Mouse (Mus musculus) heart, embryonic 10.5 days (tissue): ENCODE results near the gene Dmrtc1c2. TPM values are rescaled to one million over a fixed set of nuclear protein-coding genes. Genes with fewer than 3 reads are reported as not detected.
"Not testable (repeated sequence)": the region's sequence is repeated elsewhere in the genome, so short reads cannot be mapped to it uniquely, and the experiment has no call there.

Source experiments
- DNase-seq: peaks from one replicate; pipeline ENCODE4 v3.0.0-alpha.2; 2017; ENCODE audit warnings: low spot score
- H3K27ac ChIP-seq: fragments of 300-500 bp; sonication (generic); 2 replicates; pipeline ENCODE4 v1.5.1; 2016; ENCODE audit warnings: mild to moderate bottlenecking
- H3K27me3 ChIP-seq: fragments of 300-500 bp; sonication (generic); 2 replicates; pipeline ENCODE4 v1.6.1; 2016; ENCODE audit warnings: mild to moderate bottlenecking; ENCODE audit not compliant: poor library complexity, insufficient read depth, severe bottlenecking
- H3K36me3 ChIP-seq: fragments of 300-500 bp; sonication (generic); 2 replicates; pipeline ENCODE4 v1.6.1; 2016; ENCODE audit warnings: mild to moderate bottlenecking, moderate library complexity
- H3K4me1 ChIP-seq: fragments of 300-500 bp; sonication (generic); 2 replicates; pipeline ENCODE4 v1.6.1; 2016; ENCODE audit warnings: mild to moderate bottlenecking
- H3K4me3 ChIP-seq: fragments of 300-500 bp; sonication (generic); 2 replicates; pipeline ENCODE4 v1.5.1; 2016; ENCODE audit warnings: mild to moderate bottlenecking, moderate library complexity
- H3K9me3 ChIP-seq: fragments of 300-500 bp; sonication (generic); 2 replicates; pipeline ENCODE4 v1.6.1; 2016; ENCODE audit warnings: mild to moderate bottlenecking, moderate library complexity
- WGBS: fragments of 180-500 bp; shearing (Covaris S2); methylation state at CpG from one replicate; pipeline ENCODE4 v1.1.7; 2016; 5-methylcytosine and 5-hydroxymethylcytosine counted together
- polyA plus RNA-seq: library from polyadenylated mRNA; unstranded; fragments of >200 nt; fragmentation: Nextera tagmentation; extraction: Ambion mirVana; gene quantifications from 2 replicates; pipeline ENCODE4 v1.2.1, GENCODE M21; 2016

The Dmrtc1c2 gene
- polyA plus RNA-seq: not detected in 2 replicates

- WGBS: 88% methylated on average over 5 of the region's 13 CpGs
- not testable (repeated sequence) for DNase-seq, H3K4me3 ChIP-seq, H3K36me3 ChIP-seq, H3K27me3 ChIP-seq, H3K9me3 ChIP-seq, H3K4me1 ChIP-seq, H3K27ac ChIP-seq
Measured at GRCm38 (mm10) chrX:102854516-102854915, at the start of gene Dmrtc1c2. Gene Dmrtc1c2 (minus strand): TSS chrX:102854616.

DNA sequence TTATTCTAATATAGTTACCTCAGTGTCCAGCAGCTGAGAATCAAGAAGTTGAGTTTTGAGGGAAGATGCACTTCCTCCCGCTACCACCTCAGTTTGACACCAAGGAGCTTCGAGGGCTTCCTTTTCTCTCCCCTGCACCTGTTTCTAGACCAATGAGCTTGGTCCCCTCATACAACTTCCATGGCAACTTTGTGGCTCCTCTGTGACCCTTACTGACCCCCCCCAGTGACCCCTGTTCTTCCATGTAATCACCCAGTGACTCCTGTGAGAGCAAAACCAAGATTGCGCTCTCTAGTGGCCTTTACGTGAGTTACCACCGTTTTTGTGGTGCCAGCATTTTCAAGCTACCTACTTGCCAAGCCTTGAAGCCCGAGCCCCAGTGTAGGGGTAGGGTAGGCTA, 13.5 kb upstream of the Dmrtc1c2 start, which contains the start of gene 1700031F05Rik:
Gene 1700031F05Rik (minus strand): TSS at position 101 of the 400 bp plus-strand sequence.
- Histone ChIP-seq H3K9me3 (no peaks in the 10 kb centered on the region), H3K4me3 (no peak within 1 kb of the TSS), H3K36me3 (no peaks in the 10 kb centered on the region), H3K4me1 (no peaks in the 10 kb centered on the region), H3K27me3 (peaks cover 8% of the 10 kb centered on the region; the same call in 1 of the 2 replicates), H3K27ac (no peak within 1 kb of the TSS)
- 83% methylated on average over 6 of the region's 6 CpGs for WGBS
- DNase-seq: no peak

DNA sequence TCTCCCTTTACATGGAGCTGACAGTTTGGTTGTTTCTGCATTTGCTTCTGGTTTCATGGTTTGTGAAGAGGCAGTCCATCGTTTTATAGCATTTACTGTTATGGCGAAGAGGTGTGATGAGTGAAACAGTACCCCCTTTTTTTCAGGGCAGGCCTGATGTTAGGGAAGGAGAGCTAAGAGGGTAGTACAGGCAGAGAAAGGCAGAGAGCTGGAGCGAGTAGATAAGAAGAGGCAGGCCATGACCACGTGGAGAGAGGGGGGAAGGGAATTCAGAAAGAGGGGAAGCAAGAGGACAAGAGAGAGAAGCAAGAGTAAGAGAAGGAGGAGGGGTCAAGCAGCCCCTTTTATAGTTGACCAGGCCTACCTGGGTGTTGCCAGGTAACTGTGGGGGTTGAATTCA, 42.1 kb downstream of the Dmrtc1c2 start:
- H3K27ac ChIP-seq: no peak overlapping the region
- no peaks in the 10 kb centered on the region for H3K36me3 ChIP-seq
- no peaks in the 10 kb centered on the region for H3K4me1 ChIP-seq
- 52% methylated on average over 4 of the region's 4 CpGs for WGBS
- no peaks in the 10 kb centered on the region for H3K9me3 ChIP-seq
- no peak overlapping the region for H3K4me3 ChIP-seq
- DNase-seq: no peak
- no peaks in the 10 kb centered on the region; the same call in 1 of the 2 replicates for H3K27me3 ChIP-seq

DNA sequence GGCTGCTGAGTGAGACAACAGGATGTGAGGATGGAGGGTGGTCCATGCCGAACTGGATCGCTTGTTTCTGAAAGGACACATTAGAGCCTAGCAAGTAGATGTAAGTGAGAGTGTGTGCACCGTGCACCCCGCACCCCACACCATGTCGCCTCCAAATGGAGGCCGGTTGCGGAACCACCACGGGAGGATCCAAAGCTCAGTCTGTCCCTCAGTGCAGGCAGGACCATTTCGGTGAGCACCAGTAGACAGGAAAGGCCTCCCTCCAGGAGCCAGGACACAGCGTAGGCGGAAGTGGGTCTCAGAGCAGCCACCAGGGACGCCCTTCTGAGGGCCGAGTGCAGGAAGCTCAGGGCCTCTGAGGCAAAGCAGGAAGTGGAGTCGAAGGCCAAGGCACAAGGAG, 51.8 kb downstream of the Dmrtc1c2 start, which contains the start of gene Dmrtc1c1:
Gene Dmrtc1c1 (plus strand): TSS at position 301 of the 400 bp plus-strand sequence.
- not testable (repeated sequence) for DNase-seq, H3K4me3 ChIP-seq, H3K27ac ChIP-seq, H3K36me3 ChIP-seq, H3K4me1 ChIP-seq, H3K27me3 ChIP-seq, H3K9me3 ChIP-seq
- 70% methylated on average over 2 of the region's 14 CpGs for WGBS

Other genes starting within 250 kb of the Dmrtc1c2 start
- 9.8 and 11.6 TPM in 2 replicates for gene Phka1, start 210.4 kb downstream of the Dmrtc1c2 start, polyA plus RNA-seq
- gene Gm3880, start 167.6 kb downstream of the Dmrtc1c2 start, polyA plus RNA-seq: not detected in 2 replicates
- not detected in 2 replicates for gene Gm9112, start 147.0 kb downstream of the Dmrtc1c2 start, polyA plus RNA-seq
- not detected in 2 replicates for gene Dmrtc1b, start 146.8 kb downstream of the Dmrtc1c2 start, polyA plus RNA-seq
- not detected in 2 replicates for gene Dmrtc1c1, start 51.7 kb downstream of the Dmrtc1c2 start, polyA plus RNA-seq
- gene 1700031F05Rik, start 13.4 kb upstream of the Dmrtc1c2 start, polyA plus RNA-seq: not detected in 2 replicates
- 0.47 and 0.79 TPM in 2 replicates for gene Dmrtc1a, start 54.1 kb upstream of the Dmrtc1c2 start, polyA plus RNA-seq
- gene 1700011M02Rik, start 54.3 kb upstream of the Dmrtc1c2 start, polyA plus RNA-seq: not detected in 2 replicates
- gene 1700018G05Rik, start 73.8 kb upstream of the Dmrtc1c2 start, polyA plus RNA-seq: not detected in 2 replicates